Mouse (Mus musculus) adrenal gland, adult (tissue): ENCODE results near the gene Mybph.
A peak's percentile ranks its signal among the peaks of the same experiment; 100 is the strongest.
"Not testable (repeated sequence)": the region's sequence is repeated elsewhere in the genome, so short reads cannot be mapped to it uniquely, and the experiment has no call there.

ENCODE experiments used
- DNase-seq, 2 experiments: peaks; one replicate each; pipeline ENCODE4 v3.0.0; 2022 to 2023; ENCODE audit warnings: low spot score in 1 of 2; ENCODE audit not compliant: inconsistent age in 2 of 2

The Mybph gene

GRCm38 (mm10) chr1:134232326-134232725 is 39.1 kb downstream of the Mybph start:
- DNase-seq: peak; percentile 63 to 83

GRCm38 (mm10) chr1:134232778-134233531 is 39.7 kb downstream of the Mybph start:
- DNase-seq: peak; percentile 87 to 94

- DNase-seq: peak; percentile 55 to 78
Measured at GRCm38 (mm10) chr1:134233681-134234454, 40.6 kb downstream of the Mybph start.

GRCm38 (mm10) chr1:134234455-134235390 is 41.5 kb downstream of the Mybph start:
- DNase-seq: peak; percentile 90 to 94

GRCm38 (mm10) chr1:134235391-134235921 is 42.2 kb downstream of the Mybph start, which contains the start of gene Adora1:
TSS of gene Adora1 (minus strand) at chr1:134235431.
- peak; percentile 55 to 82 for DNase-seq

- DNase-seq: peak; percentile 20 to 56
Measured at GRCm38 (mm10) chr1:134236142-134236541, 42.9 kb downstream of the Mybph start.

GRCm38 (mm10) chr1:134237438-134237837 is 44.2 kb downstream of the Mybph start:
- no peak for DNase-seq

GRCm38 (mm10) chr1:134240701-134241100 is 47.5 kb downstream of the Mybph start:
- DNase-seq: no peak

GRCm38 (mm10) chr1:134241298-134241697 is 48.0 kb downstream of the Mybph start:
- DNase-seq: no peak

GRCm38 (mm10) chr1:134242286-134242685 is 49.0 kb downstream of the Mybph start:
- DNase-seq: peak in 1 of 2 experiments; percentile 34

GRCm38 (mm10) chr1:134243505-134243904 is 50.3 kb downstream of the Mybph start:
- DNase-seq: no peak

GRCm38 (mm10) chr1:134243948-134244914 is 51.0 kb downstream of the Mybph start:
- peak; percentile 93 to 98 for DNase-seq

GRCm38 (mm10) chr1:134245004-134245717 is 51.9 kb downstream of the Mybph start:
- peak in 1 of 2 experiments; percentile 29 for DNase-seq

GRCm38 (mm10) chr1:134246590-134246989 is 53.3 kb downstream of the Mybph start:
- DNase-seq: no peak

GRCm38 (mm10) chr1:134249681-134250080 is 56.4 kb downstream of the Mybph start:
- not testable (repeated sequence) for DNase-seq
